Mouse (Mus musculus) myocyte (in vitro differentiated cells): Measurements from ENCODE around the gene Robo2. TPM values are rescaled to one million over a fixed set of nuclear protein-coding genes. Genes with fewer than 3 reads are reported as not detected.

Experiments
- H3K27me3 ChIP-seq: one replicate; pipeline ENCODE4 v1.6.1; 2011; ENCODE audit not compliant: control insufficient read depth, insufficient read depth, insufficient read length
- H3K36me3 ChIP-seq: one replicate; pipeline ENCODE4 v1.6.1; 2011; ENCODE audit not compliant: control insufficient read depth, insufficient read depth
- H3K4me2 ChIP-seq: one replicate; pipeline ENCODE4 v1.6.1; 2011; ENCODE audit warnings: low read depth, control low read depth
- H3K4me3 ChIP-seq: one replicate; pipeline ENCODE4 v1.5.1; 2011; ENCODE audit warnings: mild to moderate bottlenecking, control low read depth, moderate library complexity
- H3K79me2 ChIP-seq: one replicate; pipeline ENCODE4 v1.6.1; 2011; ENCODE audit not compliant: control insufficient read depth, insufficient read depth
- H3ac ChIP-seq: one replicate; pipeline ENCODE4 v1.6.1; 2011; ENCODE audit not compliant: control insufficient read depth, insufficient read length
- CEBPB ChIP-seq: IDR thresholded peaks from 2 replicates; pipeline ENCODE4 v1.6.1; 2011; ENCODE audit warnings: mild to moderate bottlenecking, moderate library complexity; ENCODE audit not compliant: poor library complexity, insufficient read depth, severe bottlenecking
- E2F4 ChIP-seq: IDR thresholded peaks from one replicate; pipeline ENCODE4 v1.6.1; 2011; ENCODE audit warnings: mild to moderate bottlenecking, control low read depth, moderate library complexity; ENCODE audit not compliant: insufficient read depth
- MAX ChIP-seq: IDR thresholded peaks from one replicate; pipeline ENCODE4 v1.6.1; 2011; ENCODE audit warnings: low read depth, mild to moderate bottlenecking, control low read depth
- MYOD1 ChIP-seq, 3 experiments: IDR thresholded peaks; one replicate each; pipeline ENCODE4 v1.6.1; 2011; ENCODE audit warnings: control low read depth in 2 of 3, low read depth in 2 of 3, mild to moderate bottlenecking in 2 of 3, moderate library complexity in 1 of 3; ENCODE audit not compliant: insufficient read length in 2 of 3, control insufficient read depth in 1 of 3
- MYOG ChIP-seq, 3 experiments: IDR thresholded peaks; one replicate each; pipeline ENCODE4 v1.6.1; 2011; ENCODE audit warnings: control low read depth in 2 of 3, low read depth in 2 of 3, mild to moderate bottlenecking in 2 of 3; ENCODE audit not compliant: insufficient read length in 2 of 3, control insufficient read depth in 1 of 3, insufficient read depth in 1 of 3
- POLR2A ChIP-seq: IDR thresholded peaks from one replicate; pipeline ENCODE4 v1.6.1; 2011; ENCODE audit warnings: low read depth, mild to moderate bottlenecking, control low read depth, moderate library complexity; ENCODE audit not compliant: insufficient read length
- POLR2AphosphoS2 ChIP-seq: IDR thresholded peaks from one replicate; pipeline ENCODE4 v1.6.1; 2011; ENCODE audit warnings: low read depth, control low read depth; ENCODE audit not compliant: insufficient read length
- REST ChIP-seq: IDR thresholded peaks from one replicate; pipeline ENCODE4 v1.6.1; 2011; ENCODE audit warnings: mild to moderate bottlenecking, control low read depth, moderate library complexity; ENCODE audit not compliant: insufficient read depth, insufficient read length
- SRF ChIP-seq: IDR thresholded peaks from one replicate; pipeline ENCODE4 v1.6.1; 2011; ENCODE audit warnings: low read depth; ENCODE audit not compliant: control insufficient read depth, insufficient read length
- TCF12 ChIP-seq: IDR thresholded peaks from one replicate; pipeline ENCODE4 v1.6.1; 2011; ENCODE audit warnings: mild to moderate bottlenecking, control low read depth; ENCODE audit not compliant: poor library complexity, insufficient read depth, severe bottlenecking
- TCF3 ChIP-seq: IDR thresholded peaks from one replicate; pipeline ENCODE4 v1.6.1; 2011; ENCODE audit warnings: low read depth, control low read depth; ENCODE audit not compliant: insufficient read length
- USF1 ChIP-seq: IDR thresholded peaks from one replicate; pipeline ENCODE4 v1.6.1; 2011; ENCODE audit warnings: low read depth, mild to moderate bottlenecking, control low read depth, moderate library complexity
- polyA plus RNA-seq: library from polyadenylated mRNA; unstranded; fragments of >200 nt; fragmentation: generic; extraction: Trizol; gene quantifications from one replicate; pipeline ENCODE4 v1.2.1, GENCODE M21; 2012; ENCODE audit warnings: missing spikeins

The Robo2 gene
- polyA plus RNA-seq, 1 experiment: 19.6 TPM

GRCm38 (mm10) chr16:74348437-74348836 is 63.2 kb downstream of the Robo2 start:
- TF ChIP-seq USF1 (no peak), TCF12 (no peak), MAX (no peak), MYOG (IDR thresholded peaks at IDR 0.05; ENCODE audit: control insufficient read depth in 1 of 3, insufficient read depth in 1 of 3, insufficient read length in 2 of 3, low read depth in 2 of 3) (no peak), POLR2AphosphoS2 (no peak), E2F4 (no peak), CEBPB (no peak), TCF3 (no peak), REST (no peak), POLR2A (no peak), SRF (no peak), MYOD1 (IDR thresholded peaks at IDR 0.05; ENCODE audit: control insufficient read depth in 1 of 3, insufficient read length in 2 of 3, low read depth in 2 of 3) (no peak)
- Histone ChIP-seq H3K4me2 (no peak overlapping the region), H3K36me3 (no peaks in the 10 kb centered on the region), H3K4me3 (no peak overlapping the region), H3ac (no peak overlapping the region), H3K79me2 (no peaks in the 10 kb centered on the region), H3K27me3 (no peaks in the 10 kb centered on the region)

GRCm38 (mm10) chr16:74338969-74339630 is 72.5 kb downstream of the Robo2 start:
- no peak for TF ChIP-seq TCF3
- TF ChIP-seq REST: no peak
- no peak for TF ChIP-seq TCF12
- TF ChIP-seq MYOD1 (IDR thresholded peaks at IDR 0.05; ENCODE audit: control insufficient read depth in 1 of 3, insufficient read length in 2 of 3, low read depth in 2 of 3): no peak
- TF ChIP-seq SRF: no peak
- TF ChIP-seq MAX: no peak
- TF ChIP-seq MYOG (IDR thresholded peaks at IDR 0.05; ENCODE audit: control insufficient read depth in 1 of 3, insufficient read depth in 1 of 3, insufficient read length in 2 of 3, low read depth in 2 of 3): no peak
- TF ChIP-seq E2F4: no peak
- TF ChIP-seq USF1: no peak
- no peak for TF ChIP-seq CEBPB
- TF ChIP-seq POLR2AphosphoS2: no peak
- no peak for TF ChIP-seq POLR2A
- no peak overlapping the region for H3K4me3 ChIP-seq
- no peak overlapping the region for H3K4me2 ChIP-seq
- H3K27me3 ChIP-seq: no peaks in the 10 kb centered on the region
- no peak overlapping the region for H3ac ChIP-seq
- H3K79me2 ChIP-seq: no peaks in the 10 kb centered on the region
- no peaks in the 10 kb centered on the region for H3K36me3 ChIP-seq

GRCm38 (mm10) chr16:74321666-74322371 is 89.8 kb downstream of the Robo2 start:
- H3K4me3 ChIP-seq: no peak overlapping the region
- H3K27me3 ChIP-seq: no peaks in the 10 kb centered on the region
- no peaks in the 10 kb centered on the region for H3K36me3 ChIP-seq
- H3K79me2 ChIP-seq: no peaks in the 10 kb centered on the region
- H3K4me2 ChIP-seq: no peak overlapping the region
- H3ac ChIP-seq: no peak overlapping the region
- TF ChIP-seq MYOD1 (IDR thresholded peaks at IDR 0.05; ENCODE audit: control insufficient read depth in 1 of 3, insufficient read length in 2 of 3, low read depth in 2 of 3) (no peak), POLR2AphosphoS2 (no peak), REST (no peak), POLR2A (no peak)

- Histone ChIP-seq H3K27me3 (no peaks in the 10 kb centered on the region), H3K36me3 (no peaks in the 10 kb centered on the region), H3ac (no peak overlapping the region), H3K4me3 (no peak overlapping the region), H3K4me2 (no peak overlapping the region), H3K79me2 (no peaks in the 10 kb centered on the region)
- peak in 1 of 3 experiments; percentile 8 for TF ChIP-seq MYOD1 (IDR thresholded peaks at IDR 0.05; ENCODE audit: control insufficient read depth in 1 of 3, insufficient read length in 2 of 3, low read depth in 2 of 3)
- no peak for TF ChIP-seq POLR2A
Measured at GRCm38 (mm10) chr16:74316150-74316549, 95.5 kb downstream of the Robo2 start.

GRCm38 (mm10) chr16:74313222-74313621 is 98.4 kb downstream of the Robo2 start:
- H3K4me3 ChIP-seq: no peak overlapping the region
- H3K4me2 ChIP-seq: no peak overlapping the region
- H3ac ChIP-seq: no peak overlapping the region

More at GRCm38 (mm10) chr16:74313222-74313621, 98.4 kb downstream of the Robo2 start:
- Histone ChIP-seq H3K36me3 (no peaks in the 10 kb centered on the region), H3K27me3 (no peaks in the 10 kb centered on the region), H3K79me2 (no peaks in the 10 kb centered on the region)
- TF ChIP-seq CEBPB: no peak
- no peak for TF ChIP-seq POLR2AphosphoS2
- no peak for TF ChIP-seq E2F4
- no peak for TF ChIP-seq TCF3
- TF ChIP-seq MYOD1 (IDR thresholded peaks at IDR 0.05; ENCODE audit: control insufficient read depth in 1 of 3, insufficient read length in 2 of 3, low read depth in 2 of 3): no peak
- TF ChIP-seq POLR2A: no peak
- TF ChIP-seq MAX: no peak
- TF ChIP-seq SRF: no peak
- TF ChIP-seq REST: no peak
- TF ChIP-seq TCF12: no peak
